Mouse (Mus musculus) liver, adult (tissue): ENCODE results near the gene Gm12184.
"Not testable (repeated sequence)": the region's sequence is repeated elsewhere in the genome, so short reads cannot be mapped to it uniquely, and the experiment has no call there.

Source experiments
- GATA4 ChIP-seq: IDR thresholded peaks from 2 replicates; pipeline ENCODE4 v1.6.1; 2014; ENCODE audit warnings: mild to moderate bottlenecking, low read length; ENCODE audit not compliant: insufficient replicate concordance

Gene Gm12184

DNA sequence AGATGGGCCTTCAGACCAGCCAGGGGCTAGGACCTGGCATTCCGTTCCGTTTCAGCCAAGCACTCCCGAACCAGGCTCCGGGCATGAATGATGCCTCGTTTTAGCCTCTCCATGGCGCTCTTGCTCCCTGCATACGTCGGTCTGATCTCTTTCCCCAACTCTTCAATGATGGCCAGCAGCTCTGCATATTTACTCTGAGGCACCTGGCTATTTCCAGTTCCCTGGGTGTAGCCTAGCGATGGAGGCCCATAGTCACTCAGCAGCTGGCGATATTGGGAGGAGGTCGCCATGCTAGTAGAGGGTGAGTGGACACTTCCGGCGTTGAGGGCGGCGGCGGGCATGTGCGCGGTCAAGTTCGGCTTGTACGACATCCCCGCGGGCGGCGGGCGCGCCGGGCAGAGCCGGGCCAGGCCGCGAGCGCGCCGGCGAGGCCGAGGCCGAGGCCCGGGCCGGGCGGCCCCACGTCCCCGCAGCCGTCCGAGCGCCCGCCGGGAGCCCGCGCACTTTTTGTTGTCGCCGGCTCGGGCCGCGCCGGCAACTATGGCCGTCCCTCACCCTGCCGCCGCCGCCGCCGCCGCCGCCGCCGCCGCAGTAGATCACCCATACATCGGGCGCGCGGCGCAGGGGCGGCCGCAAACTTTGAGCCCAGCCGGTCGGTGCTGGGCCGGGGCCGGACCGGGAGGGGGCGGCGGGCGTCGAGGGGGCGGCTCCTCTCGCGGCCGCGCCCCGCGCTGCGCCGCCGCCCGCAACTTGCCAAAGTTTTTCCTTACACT is at the start of gene Gm12184, which contains the start of gene Trim7:
Gene Gm12184, minus strand, starts transcription at position 677 of the 773 bp plus-strand sequence.
Gene Trim7, plus strand, starts transcription at position 162 of the 773 bp plus-strand sequence.
- not testable (repeated sequence) for TF ChIP-seq GATA4

DNA sequence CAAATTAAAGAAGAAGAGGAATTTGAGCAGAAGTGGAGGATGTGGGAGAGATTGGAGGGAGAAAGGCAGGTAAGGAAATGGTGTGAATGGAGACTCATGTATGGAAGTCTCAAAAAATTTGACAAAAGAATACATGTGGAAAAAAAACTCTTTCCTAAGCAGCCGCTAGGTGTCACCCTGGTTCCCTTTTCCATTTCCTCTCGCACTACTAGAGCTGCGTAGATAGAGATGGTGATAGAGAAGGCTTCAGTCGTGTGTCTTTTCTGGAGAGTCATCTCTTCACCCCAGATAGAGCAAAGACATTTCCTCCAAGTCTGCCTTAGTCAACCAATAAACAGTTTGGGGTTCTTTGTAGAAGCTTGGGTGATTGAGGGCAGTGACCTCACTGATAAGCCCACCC is 48.0 kb upstream of the Gm12184 start:
- peak; percentile 53 for TF ChIP-seq GATA4

DNA sequence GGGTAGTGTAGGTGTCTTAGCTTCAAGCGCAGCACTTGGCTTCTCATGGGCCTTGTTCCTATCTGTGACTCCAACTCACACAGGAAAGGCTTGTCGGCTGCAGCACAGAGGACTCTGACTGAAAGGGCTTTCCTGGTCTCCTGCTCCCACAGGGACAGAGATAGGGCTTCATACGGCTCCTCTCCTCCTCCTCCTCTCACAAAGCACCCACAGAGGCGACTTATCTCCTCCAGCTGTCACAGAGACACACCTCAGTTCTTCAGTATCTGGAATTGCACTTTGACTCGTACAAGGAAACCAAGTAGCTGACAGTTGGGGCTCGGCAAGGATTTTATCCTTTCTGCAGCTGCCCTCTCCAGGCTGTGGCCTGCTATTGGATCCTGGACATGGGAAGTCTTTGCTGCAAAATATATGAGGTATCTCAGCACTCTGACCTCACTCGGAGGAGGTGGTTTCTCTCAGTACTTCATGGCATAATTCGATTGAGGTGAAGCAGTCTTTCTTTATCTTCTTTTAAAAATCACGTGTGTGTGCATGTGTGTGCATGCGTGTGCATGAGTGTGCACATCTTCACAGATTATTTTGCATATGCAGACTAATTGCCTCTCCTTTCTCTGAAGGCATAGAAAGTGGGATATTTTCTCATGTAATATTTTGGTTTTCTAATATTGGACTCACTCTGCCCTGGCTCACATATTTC is 47.3 kb upstream of the Gm12184 start:
- peak; percentile 36; the same call in 1 of the 2 replicates for TF ChIP-seq GATA4

DNA sequence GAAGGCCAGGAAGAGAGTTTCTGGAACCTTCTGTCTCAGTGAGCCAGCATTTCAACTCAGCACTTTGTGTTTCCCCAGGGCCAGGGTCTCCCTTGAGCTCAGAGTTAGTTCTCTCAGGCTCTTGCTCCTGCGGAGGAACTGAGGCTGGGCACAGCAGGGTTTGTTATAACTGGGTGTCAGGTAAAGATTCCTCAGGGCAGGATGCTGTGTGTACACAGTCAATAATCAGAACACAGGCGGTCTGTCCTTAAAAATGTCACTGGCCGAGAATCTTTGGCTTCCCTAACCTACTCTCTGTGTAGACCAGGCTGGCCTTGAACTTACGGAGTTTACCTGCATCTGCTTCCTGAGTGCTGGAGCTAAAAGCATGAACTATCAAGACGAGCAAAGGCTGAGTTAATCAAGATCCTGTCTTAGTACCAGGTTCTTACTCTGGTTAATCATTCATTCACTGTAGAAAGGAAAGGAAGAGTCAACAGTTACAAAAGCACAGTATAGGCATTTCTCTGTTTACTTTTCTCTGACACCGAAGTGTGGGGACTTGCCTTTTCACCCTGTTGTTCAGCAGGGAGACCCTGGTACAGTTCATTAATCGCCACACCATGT is 46.3 kb upstream of the Gm12184 start:
- no peak for TF ChIP-seq GATA4

DNA sequence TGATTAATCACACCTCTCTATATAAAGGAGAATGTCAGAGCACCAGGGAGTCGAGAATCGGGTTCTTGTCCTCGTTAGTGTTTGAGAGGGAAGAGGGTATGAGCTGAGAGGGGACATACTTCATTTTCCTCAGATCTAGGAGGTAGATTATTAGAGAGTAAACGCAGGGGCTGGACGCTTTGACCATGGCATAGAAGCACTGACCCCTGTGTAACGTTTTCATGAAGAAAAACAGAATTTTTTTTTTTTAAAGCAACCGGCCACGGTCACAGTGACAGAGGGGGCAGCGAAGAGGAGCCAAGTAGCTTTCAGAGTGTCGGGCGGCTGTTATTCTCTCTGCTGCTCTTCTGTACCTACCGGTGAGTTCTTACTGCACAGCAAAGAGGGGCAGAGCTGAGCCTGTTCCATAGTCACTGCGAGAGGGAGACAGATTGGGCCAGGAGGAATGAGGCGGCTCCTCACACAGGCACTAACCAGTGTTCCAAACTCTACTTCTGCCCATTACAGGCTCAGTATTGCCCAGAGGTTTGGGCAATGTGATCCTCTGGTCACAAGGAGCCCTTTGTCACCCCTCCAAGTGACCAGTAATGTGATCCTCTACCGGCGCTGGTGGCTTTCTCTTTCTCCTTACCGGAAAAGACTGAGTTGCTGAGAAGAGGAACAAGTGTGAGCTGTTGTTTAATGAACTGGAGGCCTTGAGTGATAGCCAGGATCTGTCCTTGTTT is 45.5 kb upstream of the Gm12184 start:
- no peak for TF ChIP-seq GATA4

DNA sequence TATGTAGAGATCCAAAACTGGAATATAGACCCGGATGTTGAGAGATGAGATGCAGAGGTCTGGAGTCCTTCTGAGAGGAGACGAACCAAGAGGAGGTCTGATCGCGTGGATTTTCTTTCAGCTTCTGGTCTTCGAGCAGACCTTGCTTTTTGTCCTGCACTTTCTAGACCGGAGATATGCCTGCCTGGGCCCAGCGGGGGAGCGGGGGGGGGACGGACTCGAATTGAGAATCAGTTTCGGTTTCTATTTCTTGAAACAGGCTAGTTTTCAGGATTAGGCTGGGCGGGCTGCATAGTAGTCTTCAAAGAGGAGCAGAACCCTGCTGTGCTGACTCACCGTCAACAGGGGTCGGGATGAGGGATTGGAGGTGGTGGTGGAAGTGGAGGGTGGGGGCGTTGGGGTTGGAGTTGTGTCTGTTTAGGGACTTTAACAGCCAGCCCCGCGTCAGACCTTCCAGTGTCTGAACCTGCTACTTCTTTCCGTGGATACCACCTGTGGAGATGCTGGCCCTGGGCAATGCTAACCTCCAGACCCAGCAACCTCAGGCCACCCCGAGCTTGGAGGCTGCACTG is 44.8 kb upstream of the Gm12184 start, which contains the start of gene Irgm1:
Gene Irgm1, minus strand, starts transcription at position 483 of the 572 bp plus-strand sequence.
- TF ChIP-seq GATA4 = peak; percentile 57; the same call in 1 of the 2 replicates

DNA sequence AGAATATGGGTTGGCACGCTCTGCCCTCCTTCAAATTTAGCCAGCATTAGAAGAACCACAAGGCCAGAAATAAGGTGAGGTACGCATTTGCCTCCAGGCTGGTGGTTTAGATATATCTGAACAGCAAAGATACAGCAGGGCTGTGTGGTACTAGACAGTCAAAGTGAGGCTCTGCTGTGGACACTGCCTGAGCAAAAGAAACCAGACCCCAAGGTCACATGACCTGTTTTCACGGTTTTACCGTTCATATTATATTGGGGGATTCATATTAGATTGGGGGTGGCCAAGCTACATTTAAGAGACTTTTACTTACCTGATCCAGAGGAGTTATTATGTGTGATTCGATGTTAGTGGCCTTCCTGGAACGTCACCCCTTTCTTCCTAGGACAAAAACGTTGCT is 44.3 kb upstream of the Gm12184 start:
- TF ChIP-seq GATA4 = no peak

DNA sequence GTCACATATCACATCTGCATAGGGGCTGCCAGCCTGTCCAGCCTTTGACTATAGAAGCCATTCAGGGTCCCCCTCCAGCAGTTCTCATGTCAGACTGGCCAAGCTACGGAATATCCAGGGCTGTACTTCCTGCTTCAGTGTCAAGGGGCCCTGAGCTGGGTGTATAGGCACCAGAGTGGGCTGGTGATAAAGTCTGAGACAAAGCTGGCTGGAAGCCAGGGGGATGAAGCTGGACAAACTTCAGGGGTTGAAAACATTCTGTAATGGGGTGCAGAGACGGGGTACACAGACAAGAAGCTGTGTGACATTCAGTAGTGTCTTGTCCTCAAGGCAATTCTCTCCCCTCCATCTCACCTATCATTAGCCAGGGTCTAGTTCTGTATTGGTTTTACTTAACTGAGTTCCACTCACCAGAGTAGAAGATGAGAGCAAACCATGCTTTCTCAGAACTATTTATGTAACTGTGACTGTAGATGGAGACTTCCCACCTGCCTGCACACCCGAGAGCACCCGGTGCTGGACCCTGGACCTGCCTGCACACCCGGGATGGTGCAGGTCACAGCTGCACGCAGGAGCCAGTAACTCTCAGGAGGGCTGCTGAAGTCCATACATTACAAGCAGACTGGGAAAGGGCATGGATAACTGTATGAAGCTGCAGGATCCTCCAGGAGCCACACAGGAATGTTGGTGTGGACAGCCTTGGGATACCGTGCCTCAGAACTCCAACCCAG is 43.1 kb upstream of the Gm12184 start:
- TF ChIP-seq GATA4 = no peak

DNA sequence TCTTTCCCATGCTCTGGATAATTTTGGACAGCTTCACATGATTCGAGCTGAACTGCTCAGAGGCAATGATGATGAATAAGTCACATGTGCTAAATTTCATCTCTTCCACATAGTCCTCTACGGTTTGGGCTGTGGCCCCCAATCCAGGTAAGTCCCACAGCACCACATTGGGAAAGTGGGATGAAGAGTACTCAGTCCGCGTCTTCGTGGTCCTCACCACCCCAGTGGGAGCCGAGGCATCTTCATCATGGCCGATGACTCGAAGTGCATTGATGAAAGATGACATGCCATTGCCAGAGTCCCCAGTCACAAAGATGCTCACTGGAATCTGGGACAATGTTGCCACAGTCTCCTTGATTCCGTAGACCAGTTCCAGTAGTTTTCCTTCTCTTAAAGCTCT is 40.0 kb upstream of the Gm12184 start:
- no peak for TF ChIP-seq GATA4

DNA sequence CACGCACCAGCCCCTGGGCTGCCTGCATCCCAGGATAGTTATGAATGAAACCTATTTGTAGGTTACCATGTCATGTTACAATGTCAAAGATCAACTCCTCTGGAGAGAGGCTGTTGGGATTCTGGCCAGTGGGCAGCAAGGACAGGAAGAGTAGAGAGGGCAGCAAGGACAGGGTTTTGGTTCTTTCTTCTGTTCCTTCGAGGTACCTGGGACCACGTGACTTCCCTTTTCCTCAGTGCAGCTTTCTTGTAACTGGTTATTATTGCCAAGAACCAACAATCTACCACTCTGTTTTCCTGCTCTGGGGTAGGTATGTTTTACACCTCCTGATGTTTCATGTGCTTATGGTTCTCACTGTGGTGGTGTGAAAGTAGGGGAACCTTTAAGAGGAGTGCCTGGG is 37.4 kb upstream of the Gm12184 start:
- TF ChIP-seq GATA4 = no peak

DNA sequence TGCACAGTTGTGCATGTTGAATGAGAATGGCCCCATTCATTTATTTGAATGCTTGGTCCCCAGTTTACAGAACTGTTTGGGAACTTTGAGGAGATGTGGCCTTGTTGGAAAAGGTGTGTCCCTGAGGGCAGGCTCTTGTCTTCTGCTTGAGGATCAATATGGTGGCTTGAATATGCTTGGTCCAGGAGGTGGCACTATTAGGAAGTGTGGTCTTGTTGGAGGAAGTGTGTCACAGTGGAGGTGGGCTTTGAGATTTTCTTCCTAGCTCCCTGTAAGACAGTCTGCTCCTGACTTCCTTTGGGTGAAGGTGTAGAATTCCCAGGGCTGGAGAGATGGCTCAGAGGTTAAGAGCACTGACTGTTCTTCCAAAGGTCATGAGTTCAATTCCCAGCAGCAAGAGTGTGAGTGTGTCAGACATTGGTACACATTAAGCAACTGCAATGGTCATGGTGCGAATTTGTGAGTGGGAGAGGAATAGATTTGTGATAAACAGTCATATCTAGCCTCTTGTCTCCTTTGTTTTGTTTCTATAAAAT is 36.4 kb upstream of the Gm12184 start:
- no peak for TF ChIP-seq GATA4

DNA sequence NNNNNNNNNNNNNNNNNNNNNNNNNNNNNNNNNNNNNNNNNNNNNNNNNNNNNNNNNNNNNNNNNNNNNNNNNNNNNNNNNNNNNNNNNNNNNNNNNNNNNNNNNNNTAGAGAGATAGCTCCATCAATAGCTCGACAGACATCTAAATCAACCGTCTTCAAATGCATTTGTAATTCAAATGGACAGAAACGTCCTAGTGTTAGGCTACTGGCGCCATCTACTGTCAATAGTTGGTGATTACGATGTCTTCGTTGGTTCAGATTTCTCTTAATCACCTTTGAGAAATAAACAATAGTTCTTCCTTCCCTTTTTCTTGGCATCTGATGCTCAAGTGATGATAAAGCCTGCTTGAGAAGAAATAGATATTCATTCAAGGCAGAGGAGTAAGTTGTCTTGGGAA is 32.6 kb upstream of the Gm12184 start:
- no peak for TF ChIP-seq GATA4

DNA sequence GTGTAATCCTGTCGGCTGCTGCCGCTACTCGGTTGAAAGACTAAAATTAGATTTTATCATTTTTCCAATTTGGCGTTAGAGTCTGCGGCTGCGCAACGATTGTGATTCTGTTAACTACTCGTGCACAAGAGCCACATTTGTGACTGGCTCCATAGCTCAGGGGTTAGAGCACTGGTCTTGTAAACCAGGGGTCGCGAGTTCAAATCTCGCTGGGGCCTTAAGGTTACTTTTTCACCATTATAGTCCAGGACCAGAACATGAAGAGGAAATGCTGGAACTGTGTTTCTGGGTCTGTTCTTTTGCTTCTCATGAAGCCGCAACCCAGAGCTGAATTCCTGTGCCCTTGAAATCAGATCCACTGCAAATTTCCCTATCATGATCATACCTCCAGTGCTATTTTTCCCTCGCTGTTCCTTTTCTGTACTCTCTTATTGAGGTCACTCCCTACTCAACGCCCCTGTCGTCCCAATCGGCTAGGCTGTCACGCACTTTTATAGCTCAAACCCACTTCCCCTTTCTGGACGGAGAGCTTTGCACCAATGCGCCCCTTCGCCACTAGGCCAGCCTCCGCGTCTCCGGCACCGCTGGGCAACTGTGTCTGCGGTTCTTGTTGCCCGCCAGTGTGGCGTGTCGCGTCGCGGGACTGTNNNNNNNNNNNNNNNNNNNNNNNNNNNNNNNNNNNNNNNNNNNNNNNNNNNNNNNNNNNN is 27.2 kb upstream of the Gm12184 start:
- TF ChIP-seq GATA4 = 0 out of 2 replicates have a peak, but pooled peaks have one; percentile 0
